Mouse (Mus musculus) kidney, adult 8-10 months (tissue): Measurements from ENCODE around the gene Kdelc2.

Source experiments
- DNase-seq, 2 experiments: peaks; one replicate each; pipeline ENCODE4 v3.0.0; 2022

Kdelc2 gene

DNA sequence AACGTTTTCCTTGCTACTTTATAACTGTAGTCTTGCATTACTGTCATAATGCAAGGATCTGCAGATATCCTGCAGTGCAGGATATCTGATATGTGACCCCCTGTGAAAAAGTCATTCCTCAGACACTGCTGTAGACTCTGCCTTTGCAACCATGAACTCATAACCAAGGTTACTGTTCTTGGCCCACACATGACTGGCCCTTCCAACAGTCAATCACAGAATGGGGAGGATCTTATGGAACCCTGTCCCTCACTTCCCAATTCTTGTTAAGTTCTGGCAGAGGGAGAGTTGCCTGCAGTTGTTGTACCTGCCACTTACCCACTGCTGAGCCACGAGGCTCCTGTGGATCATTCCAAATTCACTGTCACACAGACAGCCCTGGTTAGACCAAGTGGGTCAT is 3.6 kb downstream of the Kdelc2 start:
- DNase-seq, result no peak

DNA sequence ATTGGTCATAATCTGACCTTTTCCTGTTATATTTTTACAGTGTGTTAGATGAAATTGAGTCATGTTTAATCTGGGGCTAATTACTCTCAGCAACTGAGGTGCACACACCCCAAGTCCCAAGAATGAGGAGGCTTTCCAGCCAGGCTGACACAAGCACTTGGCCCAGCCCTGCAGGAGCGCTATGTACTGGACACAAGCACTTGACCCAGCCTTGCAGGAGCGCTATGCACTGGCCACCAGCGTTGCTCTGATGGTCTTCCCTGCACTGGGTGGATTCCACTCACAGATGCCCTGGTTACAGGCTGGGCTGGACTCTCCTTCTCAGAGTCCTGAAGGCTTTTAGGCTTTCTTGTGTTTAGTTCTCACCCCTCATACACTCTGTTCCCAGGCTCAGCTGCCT is 5.3 kb downstream of the Kdelc2 start:
- no peak for DNase-seq

DNA sequence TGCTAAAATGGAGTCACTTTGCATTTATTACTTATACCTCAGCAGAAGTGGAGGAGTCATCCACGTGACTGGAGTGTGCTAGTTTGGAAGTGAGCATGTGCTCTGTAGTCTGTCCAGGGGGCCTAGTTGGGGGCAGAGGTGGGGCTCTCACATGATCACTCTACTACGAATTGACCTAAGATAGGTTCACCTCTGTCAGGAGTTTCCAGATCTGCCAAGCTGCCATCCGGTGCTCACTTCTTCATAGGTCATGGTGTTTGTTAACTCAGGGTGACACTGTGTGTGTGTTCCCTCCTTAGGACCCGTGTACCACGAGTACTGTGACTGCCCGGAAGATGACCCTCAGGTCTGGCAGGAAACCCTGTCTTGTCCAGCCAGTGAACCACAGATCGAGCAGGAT is 6.3 kb downstream of the Kdelc2 start:
- DNase-seq, result no peak

DNA sequence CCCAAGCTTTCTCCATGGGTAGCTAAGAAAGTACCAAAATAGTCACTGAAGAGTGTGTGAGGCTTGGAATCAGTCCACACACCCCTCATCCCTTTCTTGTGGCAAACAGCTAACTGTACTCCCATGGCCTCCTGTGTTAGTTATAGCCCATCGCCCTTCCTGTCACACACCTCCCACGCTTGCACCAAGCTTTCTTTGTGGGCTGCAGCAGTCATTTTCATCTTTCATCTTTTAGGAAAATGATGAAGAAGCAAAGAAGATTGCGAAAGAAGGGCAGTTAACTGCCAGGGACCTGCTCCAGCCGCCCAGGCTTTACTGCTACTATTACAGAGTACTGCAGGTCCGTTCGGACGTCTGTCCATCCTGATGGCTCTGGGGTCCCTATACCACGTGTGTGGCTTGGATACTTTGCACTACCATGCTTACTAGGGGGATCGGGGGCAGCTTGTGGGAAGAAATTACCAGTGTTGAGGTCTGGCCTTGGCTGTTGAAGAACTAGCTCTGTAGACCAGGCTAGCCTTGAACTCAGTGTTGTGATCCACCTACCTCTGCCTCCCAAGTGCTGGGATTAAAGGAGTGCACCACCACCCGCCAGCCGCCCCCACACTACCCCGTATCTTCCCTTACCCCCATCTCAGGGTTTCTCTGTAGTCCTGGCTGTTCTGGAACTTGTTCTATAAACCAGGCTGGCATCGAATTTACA is 14.0 kb downstream of the Kdelc2 start:
- no peak for DNase-seq

DNA sequence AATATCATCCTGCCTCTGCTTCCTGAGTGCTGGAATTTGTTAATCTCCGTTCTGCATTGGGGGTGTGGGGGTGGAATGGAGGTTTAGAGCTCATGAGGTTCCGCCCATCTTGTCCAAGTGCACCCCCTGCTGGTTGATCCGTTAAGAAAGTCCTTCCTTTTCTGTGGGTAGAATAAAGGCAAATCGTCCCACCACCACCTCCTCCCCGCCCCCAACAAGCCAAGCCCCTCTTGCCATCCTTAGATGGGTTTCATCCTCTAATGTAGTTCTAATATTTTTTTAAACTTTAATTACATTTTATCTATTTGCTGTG is 14.5 kb downstream of the Kdelc2 start:
- peak in 1 of 2 experiments; percentile 58 for DNase-seq

DNA sequence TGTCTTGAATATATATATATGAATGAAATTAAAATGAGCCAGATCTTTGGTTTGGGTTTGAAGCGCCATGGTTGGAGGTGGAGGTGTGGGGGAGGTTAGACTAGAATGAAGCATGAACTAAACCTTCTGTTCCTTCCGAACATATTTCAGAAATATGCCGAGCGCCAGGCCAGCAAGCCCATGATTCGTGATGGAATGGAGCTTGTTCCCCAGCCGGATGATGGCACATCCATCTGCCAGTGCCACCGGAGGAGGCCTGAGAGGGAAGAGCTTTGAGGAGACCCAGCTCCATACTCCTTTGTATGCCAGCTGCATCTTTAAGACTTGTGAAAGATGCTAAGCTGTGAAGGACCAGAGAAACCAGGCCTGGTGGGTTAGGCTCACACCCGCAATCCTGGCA is 15.7 kb downstream of the Kdelc2 start:
- no peak for DNase-seq

DNA sequence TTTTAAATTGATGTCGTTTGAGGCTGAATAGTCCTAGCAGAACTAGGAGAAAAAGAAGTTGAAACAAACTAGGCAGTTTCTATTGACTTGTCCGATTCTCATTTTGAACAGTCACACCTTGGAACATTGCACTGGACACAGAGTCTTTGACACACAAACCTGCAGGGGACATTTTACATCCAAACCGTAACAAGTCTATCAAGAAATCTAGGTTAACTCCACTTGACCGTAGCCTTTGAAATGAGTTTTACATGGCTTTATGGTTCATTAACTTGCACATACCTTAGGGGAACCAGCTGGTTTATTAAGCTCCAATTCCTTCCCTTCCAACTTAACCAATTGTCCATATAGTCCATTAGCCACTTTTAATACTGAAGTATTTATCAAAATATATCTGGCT is 16.9 kb downstream of the Kdelc2 start:
- peak in 1 of 2 experiments; percentile 47 for DNase-seq

DNA sequence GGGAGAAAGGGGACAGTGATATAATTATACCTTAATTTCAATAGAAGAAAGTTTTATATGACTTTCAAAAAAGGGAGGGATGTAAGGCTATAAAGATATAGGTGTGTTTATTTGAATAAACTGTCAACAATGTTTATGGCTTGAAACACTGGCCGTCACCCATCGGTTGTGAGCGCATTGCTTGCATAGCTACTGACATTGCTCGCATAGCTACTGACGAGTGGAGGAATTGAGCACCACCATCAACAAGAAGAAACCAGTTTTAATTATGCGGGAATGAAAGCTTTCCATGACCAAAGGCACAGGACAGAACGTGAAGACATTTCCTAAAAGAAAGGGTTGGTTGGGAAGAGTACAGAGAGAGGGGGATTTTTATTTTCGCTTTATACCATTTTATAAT is 17.3 kb downstream of the Kdelc2 start:
- no peak for DNase-seq

DNA sequence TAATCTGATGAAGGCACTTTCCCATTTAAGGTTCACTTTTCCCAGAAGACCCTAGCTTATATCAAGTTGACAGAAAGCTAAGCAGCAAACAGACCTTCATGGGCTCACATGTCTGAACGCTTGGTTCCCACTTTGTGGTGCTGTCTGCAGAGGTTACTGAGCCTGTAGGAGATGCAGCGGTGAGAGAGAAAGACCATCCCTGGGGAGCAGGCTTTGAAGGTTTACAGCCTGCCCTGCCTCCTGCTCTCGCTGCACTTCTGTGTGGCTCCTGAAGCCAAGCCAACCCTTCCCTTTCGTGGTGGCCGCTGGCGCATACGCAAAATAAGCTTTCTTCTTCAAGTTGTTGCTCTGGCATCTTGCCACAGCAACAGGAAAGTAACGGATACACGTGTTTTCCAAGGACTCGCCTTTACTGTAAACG is 18.5 kb downstream of the Kdelc2 start, which contains the start of gene 4930550C14Rik:
Gene 4930550C14Rik, plus strand, starts transcription at position 35 of the 421 bp plus-strand sequence.
- DNase-seq, result peak; percentile 52 to 55

DNA sequence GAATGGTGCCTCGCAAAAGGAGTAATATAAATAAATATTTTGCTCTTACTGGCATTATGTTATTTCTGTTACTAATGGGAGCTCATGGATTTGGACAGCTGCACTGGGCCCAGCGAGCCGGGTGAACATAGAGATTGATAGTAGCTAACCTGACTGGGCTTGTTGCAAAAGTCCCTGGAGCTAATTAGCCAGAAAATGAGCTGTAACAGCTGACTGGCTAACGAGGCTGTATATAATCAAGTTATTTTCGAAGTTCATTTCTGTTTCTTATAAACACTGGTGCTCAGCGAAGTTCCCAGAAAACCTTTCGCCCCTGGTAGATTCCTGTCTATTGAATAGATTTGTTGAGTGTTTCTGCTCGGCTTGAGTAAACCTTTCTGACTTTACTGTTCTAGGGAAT is 19.2 kb downstream of the Kdelc2 start:
- no peak for DNase-seq

DNA sequence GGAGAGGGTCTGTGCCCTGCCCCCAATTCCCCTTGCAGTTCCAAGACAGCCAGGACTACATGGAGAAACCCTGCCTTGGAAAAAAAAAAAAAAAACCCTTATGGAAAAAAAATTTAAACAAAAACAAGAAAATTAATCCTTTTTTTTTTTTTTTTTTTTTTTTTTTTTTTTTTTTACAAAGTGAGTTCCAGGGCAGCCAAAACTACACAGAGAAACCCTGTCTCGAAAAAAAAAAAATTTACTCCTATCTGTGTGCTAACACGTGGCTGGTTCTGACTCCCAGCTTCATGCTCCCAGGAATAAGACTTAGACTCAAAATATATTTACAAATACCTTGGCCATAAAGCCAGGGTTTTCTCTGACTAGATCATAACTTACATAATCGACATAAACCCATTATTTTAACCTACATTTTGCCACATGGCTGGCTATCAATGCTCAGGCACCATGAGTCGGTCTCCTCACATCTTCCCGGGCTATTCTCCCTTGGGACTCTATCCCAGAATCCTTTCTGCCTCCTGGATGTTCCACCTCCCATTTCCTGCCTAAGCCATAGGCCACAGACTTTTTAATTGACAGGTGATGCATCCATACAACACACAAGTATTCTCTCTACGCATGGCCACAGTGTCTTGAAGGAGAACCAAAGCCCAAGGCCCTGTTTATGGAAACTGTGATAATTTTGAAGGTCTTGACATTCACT is 20.4 kb downstream of the Kdelc2 start:
- no peak for DNase-seq

DNA sequence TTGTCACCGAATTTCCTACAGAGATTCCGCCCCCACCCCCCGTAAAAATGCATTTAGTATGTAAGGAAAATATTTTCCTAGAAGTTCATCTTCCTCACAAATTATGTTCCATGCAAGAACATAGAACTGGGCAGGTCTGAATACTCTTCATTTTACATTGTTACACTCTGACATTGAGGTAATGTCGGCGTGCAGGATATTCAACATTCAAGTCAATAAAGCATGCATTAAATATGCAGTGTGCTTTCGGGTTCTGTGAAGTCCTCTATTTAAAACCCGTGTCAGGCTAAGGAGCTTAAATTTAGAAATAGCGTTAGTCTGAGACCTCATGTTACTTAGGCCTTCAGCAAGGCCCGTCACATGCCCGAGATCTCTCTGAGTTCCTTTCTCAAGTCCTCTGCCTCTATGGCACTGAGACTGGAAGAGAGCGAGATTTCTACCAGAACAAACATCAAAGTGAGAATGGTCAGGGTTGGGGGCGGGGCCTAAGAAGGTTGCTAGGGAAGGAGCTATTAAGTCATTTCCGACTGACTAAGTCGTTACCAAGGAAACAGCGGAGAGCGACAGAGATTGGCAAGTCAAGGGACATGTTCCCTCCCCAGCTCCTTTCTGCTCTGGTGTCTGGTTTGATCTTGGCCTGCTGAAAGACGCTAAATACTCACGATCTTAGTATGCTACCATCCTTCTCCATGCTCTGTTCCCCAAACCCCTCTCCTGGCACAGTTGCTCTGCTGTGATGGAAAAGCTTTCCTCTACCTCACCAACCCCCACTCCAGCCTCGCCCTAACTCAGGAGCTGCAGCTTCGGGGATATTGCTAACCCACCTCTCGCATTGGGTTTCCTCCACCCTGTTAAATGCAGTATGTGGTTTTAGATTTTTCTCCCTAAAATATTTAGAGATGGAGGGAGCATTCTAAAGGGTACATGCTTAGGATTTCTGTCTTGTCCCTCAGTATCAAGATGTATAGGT is 21.2 kb downstream of the Kdelc2 start:
- DNase-seq, result peak; percentile 71 to 75

DNA sequence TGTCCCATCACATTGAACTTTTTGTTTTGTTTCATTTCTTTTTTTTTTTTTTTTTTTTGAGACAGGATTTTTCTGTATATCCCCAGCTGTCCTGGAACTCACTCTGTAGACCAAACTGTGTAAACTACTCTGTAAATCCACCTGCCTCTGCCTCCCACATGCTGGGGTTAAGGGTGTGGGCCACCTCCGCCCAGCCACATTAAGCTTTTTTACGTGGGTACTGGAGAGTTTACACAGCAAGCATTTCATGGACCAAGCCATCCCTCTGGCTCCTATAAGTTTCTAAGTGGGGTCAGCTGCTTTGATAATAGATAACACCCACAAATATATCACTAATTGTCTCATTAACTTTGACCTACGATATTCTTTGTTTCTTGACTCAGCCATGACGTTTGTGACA is 24.7 kb downstream of the Kdelc2 start:
- DNase-seq, result no peak

DNA sequence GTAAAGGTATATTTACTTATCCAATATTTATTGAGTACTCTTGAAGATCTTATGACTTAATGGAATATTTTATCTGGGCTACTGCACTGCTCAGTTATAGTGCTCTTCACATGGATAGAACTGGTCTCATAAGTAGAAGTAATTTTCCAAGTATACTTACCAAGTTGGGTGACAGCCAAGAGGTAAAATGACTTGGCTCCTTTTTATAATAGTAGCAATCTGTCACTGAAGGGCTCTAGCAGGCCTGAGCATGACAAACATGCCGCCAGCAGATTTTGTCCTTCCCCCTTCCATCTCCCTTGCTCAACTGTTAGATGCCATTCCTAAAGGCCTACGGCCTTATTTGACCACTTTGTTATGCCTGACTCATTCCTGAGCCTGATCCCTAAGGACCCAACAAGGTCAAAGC is 25.1 kb downstream of the Kdelc2 start:
- DNase-seq, result peak in 1 of 2 experiments; percentile 53

DNA sequence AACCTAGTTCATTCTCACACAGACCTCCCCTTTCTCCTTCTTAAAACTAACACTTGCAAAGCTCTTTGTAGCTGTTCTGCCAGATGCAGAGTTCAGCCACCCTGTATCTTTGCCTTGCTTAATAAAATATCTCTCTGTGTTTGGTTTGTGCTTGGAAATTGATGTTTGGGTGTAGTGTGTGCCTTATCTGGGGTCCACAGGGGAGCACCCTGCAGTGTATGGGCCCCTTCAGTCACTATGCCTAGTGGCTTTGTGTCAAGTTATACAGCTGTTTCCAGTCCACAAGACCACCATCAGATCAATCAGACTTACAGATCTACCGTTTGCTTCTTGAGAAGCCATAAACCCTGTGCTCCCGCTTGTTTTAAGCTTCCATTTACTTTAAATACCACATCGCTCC is 25.6 kb downstream of the Kdelc2 start:
- DNase-seq, result no peak

DNA sequence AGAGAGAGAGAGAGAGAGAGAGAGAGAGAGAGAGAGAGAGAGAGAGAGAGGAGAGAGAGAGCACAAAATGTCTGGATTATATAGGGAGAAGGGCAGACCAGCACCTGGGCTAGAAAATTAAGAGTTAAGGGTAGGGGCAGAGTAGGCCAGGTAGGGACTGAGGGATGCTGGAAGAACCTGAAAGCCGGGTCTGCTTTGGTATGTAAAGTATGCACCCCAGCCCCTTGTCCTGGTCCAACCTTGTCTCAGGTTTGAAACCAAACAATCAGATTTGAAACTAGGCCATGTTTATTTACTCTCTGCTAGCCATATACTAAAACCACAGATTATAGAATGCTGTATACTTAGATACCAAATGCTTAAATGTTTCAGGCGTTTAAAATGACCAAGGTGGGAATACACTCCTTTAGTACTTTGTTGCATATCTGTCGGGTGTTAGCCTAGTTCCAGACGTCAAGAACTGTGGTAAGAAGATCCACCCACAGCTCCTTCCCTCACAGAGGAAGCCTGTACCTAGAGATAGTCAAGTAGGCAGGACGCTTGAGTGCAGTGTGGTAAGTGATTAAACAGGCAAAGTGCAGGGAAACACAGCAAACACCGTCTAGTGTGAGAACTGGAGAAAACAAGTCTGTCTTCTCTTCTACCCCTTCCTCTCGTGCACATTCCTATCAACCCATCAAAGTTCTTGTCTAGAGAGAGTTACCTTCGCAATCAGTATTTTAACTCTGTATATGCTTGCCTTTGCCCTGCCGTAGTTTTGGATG is 38.5 kb downstream of the Kdelc2 start:
- DNase-seq, result no peak

DNA sequence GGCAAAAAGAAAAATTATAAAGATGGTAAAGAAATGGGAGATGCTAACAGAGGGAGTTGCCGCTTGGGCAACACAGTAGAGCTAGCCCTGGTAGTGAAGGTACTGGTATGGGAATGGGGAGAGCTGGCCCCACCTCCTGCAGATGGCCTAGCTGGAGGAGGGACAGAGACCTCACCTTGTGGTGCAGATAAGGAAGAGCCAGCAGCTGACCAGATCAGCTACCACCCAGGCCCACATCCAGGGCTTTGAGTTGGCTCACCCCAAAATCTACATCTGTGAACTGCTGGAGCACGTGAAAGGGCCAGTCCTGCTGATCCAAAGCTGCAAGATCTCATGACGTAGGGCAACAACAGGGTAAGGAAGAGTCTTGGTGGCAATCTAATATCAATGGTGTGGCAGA is 42.9 kb downstream of the Kdelc2 start:
- no peak for DNase-seq

DNA sequence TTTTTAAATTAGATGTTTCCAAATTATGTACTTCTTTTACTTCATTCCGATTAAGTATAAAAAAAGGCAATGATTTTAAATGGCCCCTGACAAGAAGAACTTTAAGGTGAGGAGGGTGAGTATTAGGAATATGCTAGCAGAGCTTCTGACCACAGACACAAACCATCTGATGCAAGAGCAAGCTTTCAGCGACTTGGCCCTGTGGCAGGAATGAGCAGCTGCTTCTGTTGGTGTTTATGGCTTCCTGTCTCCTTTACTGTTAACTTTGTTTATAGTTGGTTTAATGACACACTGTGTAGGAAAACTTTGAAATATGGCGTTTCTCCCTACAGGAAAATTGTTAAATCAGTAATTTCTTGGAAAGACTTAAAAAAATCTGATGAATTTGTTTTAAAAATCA is 43.8 kb downstream of the Kdelc2 start:
- DNase-seq, result no peak

DNA sequence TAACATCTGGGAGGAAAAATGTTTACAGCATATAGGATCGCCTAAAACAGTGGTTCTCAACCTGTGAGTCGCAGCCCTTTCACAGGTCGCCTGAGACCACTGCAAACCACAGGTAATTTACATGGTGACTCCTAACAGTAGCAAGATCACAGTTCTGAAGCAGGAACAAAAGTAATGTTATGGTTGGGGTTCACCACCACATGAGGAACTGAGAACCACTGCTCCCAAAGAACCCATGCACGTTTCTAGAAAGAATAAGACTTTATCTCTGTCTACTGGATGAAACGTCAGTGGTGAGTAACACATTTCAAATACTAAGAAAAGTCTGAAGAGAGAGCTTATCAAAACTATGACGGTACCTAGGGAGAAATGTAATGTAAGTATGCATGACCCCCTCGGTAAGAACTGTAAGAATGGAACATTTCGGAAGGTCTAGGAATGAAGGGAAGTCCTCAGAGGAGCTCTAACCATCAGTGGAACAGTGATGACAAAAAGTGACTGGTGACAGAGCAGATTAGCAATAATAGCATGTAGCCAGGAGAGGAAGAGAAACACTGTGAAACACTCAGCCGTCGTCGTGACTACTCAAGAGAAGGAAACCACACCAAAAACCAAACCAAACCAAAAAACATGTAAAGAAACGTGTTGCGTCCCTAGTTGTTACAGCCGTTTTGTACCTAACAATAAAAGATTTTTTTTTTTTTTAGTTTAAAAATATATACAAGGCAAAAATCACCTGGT is 52.2 kb downstream of the Kdelc2 start:
- DNase-seq, result no peak

DNA sequence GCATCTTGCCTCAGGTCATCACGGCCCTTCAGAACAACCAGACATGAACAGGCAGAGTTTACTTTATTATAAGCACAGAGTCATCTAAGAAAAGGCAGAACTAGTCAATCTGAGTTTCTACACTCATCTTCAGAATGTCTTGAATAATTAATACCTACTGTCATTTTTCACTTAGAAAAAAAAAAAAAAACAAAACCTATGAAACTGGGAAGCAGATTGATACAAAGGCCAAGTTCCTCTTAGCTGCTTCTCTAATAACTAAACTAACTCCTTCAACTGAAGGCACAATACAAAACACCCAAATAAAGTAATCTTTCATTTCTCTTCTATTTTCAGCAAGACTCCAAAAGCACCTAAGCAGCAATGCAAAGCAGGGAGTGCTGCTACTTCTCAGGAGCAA is 66.8 kb downstream of the Kdelc2 start:
- DNase-seq, result no peak
